Mouse (Mus musculus): ENCODE results near the gene Golph3. TPM values are rescaled to one million over a fixed set of nuclear protein-coding genes. Genes with fewer than 3 reads are reported as not detected.

Gene Golph3
- total and polyA plus RNA-seq, 2 experiments from 2014 or later: 51.3 to 106 TPM

GRCm38 (mm10) chr15:12318451-12318850, 2.8 kb upstream of the Golph3 start:
- no peak overlapping the region for H3K27ac ChIP-seq (ENCODE audit: low read depth, low read length)
- peaks cover 9% of the 10 kb centered on the region for H3K4me1 ChIP-seq (ENCODE audit: insufficient read depth)
- 83% methylated on average over 8 of the region's 8 CpGs for WGBS
- no peak for ATAC-seq
- H3K4me3 ChIP-seq (ENCODE audit: low read depth, low read length): no peak overlapping the region
- no peak overlapping the region for H3K4me2 ChIP-seq (ENCODE audit: low read depth)
- H3K27me3 ChIP-seq (ENCODE audit: insufficient read depth, low read length): no peaks in the 10 kb centered on the region
- H3K36me3 ChIP-seq (ENCODE audit: insufficient read depth): no peaks in the 10 kb centered on the region
- no peak overlapping the region for H3K9ac ChIP-seq
- no peak for DNase-seq
- H3K9me3 ChIP-seq (ENCODE audit: low read length): no peaks in the 10 kb centered on the region
- TF ChIP-seq CTCF (IDR thresholded peaks at IDR 0.05; ENCODE audit: low read depth): no peak

- H3K9ac ChIP-seq: no peak overlapping the region
- no peak overlapping the region for H3K4me2 ChIP-seq (ENCODE audit: low read depth)
- WGBS: 50% methylated on average over 5 of the region's 5 CpGs
- H3K27ac ChIP-seq (ENCODE audit: low read depth, low read length): no peak overlapping the region
- no peak overlapping the region for H3K4me3 ChIP-seq (ENCODE audit: low read depth, low read length)
- H3K4me1 ChIP-seq (ENCODE audit: insufficient read depth): peaks cover 20% of the 10 kb centered on the region
- no peaks in the 10 kb centered on the region for H3K9me3 ChIP-seq (ENCODE audit: low read length)
- no peak for DNase-seq
- ATAC-seq: no peak
- TF ChIP-seq CTCF (IDR thresholded peaks at IDR 0.05; ENCODE audit: low read depth): no peak
- no peaks in the 10 kb centered on the region for H3K27me3 ChIP-seq (ENCODE audit: insufficient read depth, low read length)
- no peaks in the 10 kb centered on the region for H3K36me3 ChIP-seq (ENCODE audit: insufficient read depth)
Observed at GRCm38 (mm10) chr15:12319889-12320288, 1.4 kb upstream of the Golph3 start.

GRCm38 (mm10) chr15:12320441-12321090, 684 bp upstream of the Golph3 start:
- no peak overlapping the region for H3K27ac ChIP-seq (ENCODE audit: low read depth, low read length)
- no peak for TF ChIP-seq CTCF (IDR thresholded peaks at IDR 0.05; ENCODE audit: low read depth)
- H3K9me3 ChIP-seq (ENCODE audit: low read length): no peaks in the 10 kb centered on the region
- DNase-seq (no peak), ATAC-seq (no peak; the same call in 1 of the 2 replicates)
- H3K9ac ChIP-seq: peak overlapping the region; percentile 77
- H3K36me3 ChIP-seq (ENCODE audit: insufficient read depth): no peaks in the 10 kb centered on the region
- H3K4me1 ChIP-seq (ENCODE audit: insufficient read depth): peaks cover 20% of the 10 kb centered on the region
- WGBS: 6% methylated on average over 22 of the region's 22 CpGs
- peak overlapping the region; percentile 98 for H3K4me3 ChIP-seq (ENCODE audit: low read depth, low read length)
- H3K27me3 ChIP-seq (ENCODE audit: insufficient read depth, low read length): no peaks in the 10 kb centered on the region
- H3K4me2 ChIP-seq (ENCODE audit: low read depth): peak overlapping the region; percentile 68

- 3% methylated on average over 70 of the region's 70 CpGs for WGBS
- DNase-seq: peak; percentile 40
- peak; percentile 42 for ATAC-seq
Observed at GRCm38 (mm10) chr15:12321788-12322621, 755 bp downstream of the Golph3 start, which contains the start of gene 1810049J17Rik. 1810049J17Rik (minus strand) TSS chr15:12321899.

GRCm38 (mm10) chr15:12322676-12323402, 1.6 kb downstream of the Golph3 start:
- no peak for ATAC-seq
- H3K27me3 ChIP-seq (ENCODE audit: insufficient read depth, low read length): no peaks in the 10 kb centered on the region
- TF ChIP-seq CTCF (IDR thresholded peaks at IDR 0.05; ENCODE audit: low read depth): no peak
- H3K4me2 ChIP-seq (ENCODE audit: low read depth): peak overlapping the region; percentile 68
- no peaks in the 10 kb centered on the region for H3K9me3 ChIP-seq (ENCODE audit: low read length)
- H3K4me1 ChIP-seq (ENCODE audit: insufficient read depth): peaks cover 20% of the 10 kb centered on the region
- no peak for DNase-seq
- H3K27ac ChIP-seq (ENCODE audit: low read depth, low read length): no peak overlapping the region
- H3K36me3 ChIP-seq (ENCODE audit: insufficient read depth): no peaks in the 10 kb centered on the region
- WGBS: 11% methylated on average over 9 of the region's 9 CpGs
- peak overlapping the region; percentile 98 for H3K4me3 ChIP-seq (ENCODE audit: low read depth, low read length)
- H3K9ac ChIP-seq: peak overlapping the region; percentile 77

More at GRCm38 (mm10) chr15:12321788-12322621, 755 bp downstream of the Golph3 start, which contains the start of gene 1810049J17Rik:
- Histone ChIP-seq H3K9ac (peak within 1 kb of the TSS; percentile 77), H3K36me3 (ENCODE audit: insufficient read depth) (no peaks in the 10 kb centered on the region), H3K4me2 (ENCODE audit: low read depth) (peak within 1 kb of the TSS; percentile 68), H3K27me3 (ENCODE audit: insufficient read depth, low read length) (no peaks in the 10 kb centered on the region), H3K9me3 (ENCODE audit: low read length) (no peaks in the 10 kb centered on the region), H3K4me1 (ENCODE audit: insufficient read depth) (peaks cover 20% of the 10 kb centered on the region), H3K4me3 (ENCODE audit: low read depth, low read length) (peak within 1 kb of the TSS; percentile 98), H3K27ac (ENCODE audit: low read depth, low read length) (peak within 1 kb of the TSS; percentile 90)
- no peak for TF ChIP-seq CTCF (IDR thresholded peaks at IDR 0.05; ENCODE audit: low read depth)

GRCm38 (mm10) chr15:12324326-12324725, 3.1 kb downstream of the Golph3 start:
- no peak overlapping the region for H3K4me2 ChIP-seq (ENCODE audit: low read depth)
- 93% methylated on average over 1 of the region's 1 CpGs for WGBS

More at GRCm38 (mm10) chr15:12324326-12324725, 3.1 kb downstream of the Golph3 start:
- no peaks in the 10 kb centered on the region for H3K36me3 ChIP-seq (ENCODE audit: insufficient read depth)
- H3K4me1 ChIP-seq (ENCODE audit: insufficient read depth): peaks cover 20% of the 10 kb centered on the region
- no peaks in the 10 kb centered on the region for H3K9me3 ChIP-seq (ENCODE audit: low read length)
- H3K9ac ChIP-seq: no peak overlapping the region
- H3K4me3 ChIP-seq (ENCODE audit: low read depth, low read length): no peak overlapping the region
- H3K27me3 ChIP-seq (ENCODE audit: insufficient read depth, low read length): no peaks in the 10 kb centered on the region
- ATAC-seq (no peak), DNase-seq (no peak)
- TF ChIP-seq CTCF (IDR thresholded peaks at IDR 0.05; ENCODE audit: low read depth): no peak
- H3K27ac ChIP-seq (ENCODE audit: low read depth, low read length): no peak overlapping the region

All from forebrain, postnatal 0 days (tissue).